Comparison of ENCODE assay signal across 9 mouse cellular contexts in genomic region chr10:63153563-63153962, GRCm38 (mm10). TPM values are rescaled to one million over a fixed set of nuclear protein-coding genes. Genes with fewer than 3 reads are reported as not detected.
DNase-seq lines count a peak whose midpoint lies in the region; ATAC-seq lines count a peak whose summit lies in the region.
"Had no signal": no experiment of that assay in that cellular context is flagged by ENCODE, and none has a peak within 500 bp of the region (broad histone marks: within the 10 kb centered on the region; RNA-seq: fewer than 3 reads in every experiment).

No protein-coding gene starts in this region.

- peak; percentile 45 for DNase-seq in neural tube, embryonic 10.5 days (ENCODE audit: extremely low spot score, low spot score)
- peak; percentile 85 for DNase-seq in adrenal gland, postnatal 25 days
- peak; percentile 52 for DNase-seq in embryonic facial prominence, embryonic 10.5 days (ENCODE audit: low spot score)
- DNase-seq in kidney, postnatal 10 days = peak; percentile 87
- peak; percentile 57 to 73 for DNase-seq in lung, adult 18-20 months
- peak; percentile 81 to 86 for DNase-seq in right cerebral cortex, adult 2 months (ENCODE audit: low spot score in 2 of 2)
- DNase-seq in yolk sac, embryonic 10.5 days (ENCODE audit: low spot score) = peak; percentile 17

- ATAC-seq in neural tube, embryonic 15.5 days (ENCODE audit: low FRiP score) = no peak

- no peaks in the 10 kb centered on the region for H3K27me3 ChIP-seq in neural tube, embryonic 15.5 days (replicated peaks)
- no peaks in the 10 kb centered on the region for H3K27me3 ChIP-seq in embryonic facial prominence, embryonic 10.5 days (replicated peaks; ENCODE audit: low read depth, poor library complexity, severe bottlenecking)
- H3K27me3 ChIP-seq: neural tube, embryonic 13.5 days had no signal

- no peaks in the 10 kb centered on the region for H3K36me3 ChIP-seq in neural tube, embryonic 15.5 days
- no peaks in the 10 kb centered on the region for H3K36me3 ChIP-seq in embryonic facial prominence, embryonic 10.5 days (replicated peaks)
- H3K36me3 ChIP-seq: neural tube, embryonic 13.5 days had no signal

- H3K9me3 ChIP-seq in neural tube, embryonic 15.5 days (replicated peaks) = no peaks in the 10 kb centered on the region
- H3K9me3 ChIP-seq in embryonic facial prominence, embryonic 10.5 days = no peaks in the 10 kb centered on the region
- H3K9me3 ChIP-seq: neural tube, embryonic 13.5 days had no signal

- WGBS in neural tube, embryonic 15.5 days = 36% methylated on average over 3 of the region's 3 CpGs
- 41% methylated on average over 3 of the region's 3 CpGs for WGBS in embryonic facial prominence, embryonic 10.5 days

- H3K9ac ChIP-seq in neural tube, embryonic 15.5 days (replicated peaks) = no peak overlapping the region
- H3K9ac ChIP-seq: neural tube, embryonic 13.5 days had no signal

- no peak overlapping the region for H3K27ac ChIP-seq in neural tube, embryonic 15.5 days (replicated peaks)
- no peak overlapping the region for H3K27ac ChIP-seq in embryonic facial prominence, embryonic 10.5 days (replicated peaks)
- H3K27ac ChIP-seq: neural tube, embryonic 13.5 days had no signal

- H3K4me3 ChIP-seq in neural tube, embryonic 15.5 days (replicated peaks) = no peak overlapping the region
- no peak overlapping the region for H3K4me3 ChIP-seq in embryonic facial prominence, embryonic 10.5 days
- H3K4me3 ChIP-seq: neural tube, embryonic 13.5 days had no signal

- H3K4me2 ChIP-seq in neural tube, embryonic 15.5 days = no peak overlapping the region
- H3K4me2 ChIP-seq: neural tube, embryonic 13.5 days had no signal

- no peaks in the 10 kb centered on the region for H3K4me1 ChIP-seq in neural tube, embryonic 15.5 days
- no peaks in the 10 kb centered on the region for H3K4me1 ChIP-seq in embryonic facial prominence, embryonic 10.5 days
- H3K4me1 ChIP-seq: neural tube, embryonic 13.5 days had no signal

RNA-seq across cellular contexts. Expression of gene Mypn, which starts 50.2 kb away (rescaled TPM):
- polyA plus RNA-seq in neural tube, embryonic 15.5 days (2015; fragmentation: Nextera tagmentation; extraction: Ambion mirVana) = 1.1 and 1.8 TPM in 2 replicates
- total RNA-seq in adrenal gland, postnatal 25 days (2021) = 0.33 and 0.39 TPM in 2 replicates
- polyA plus RNA-seq in embryonic facial prominence, embryonic 10.5 days (2016; fragmentation: Nextera tagmentation; extraction: Ambion mirVana) = 0.04 TPM in 1 of 2 replicates, not detected in the other

RNA-seq across cellular contexts. Expression of gene Atoh7, which starts 54.1 kb away (rescaled TPM):
- 2.7 and 3.8 TPM in 2 replicates for polyA plus RNA-seq in neural tube, embryonic 15.5 days (2015; fragmentation: Nextera tagmentation; extraction: Ambion mirVana)
- total RNA-seq in adrenal gland, postnatal 25 days (2021) = not detected in 2 replicates
- 0.26 and 0.29 TPM in 2 replicates for polyA plus RNA-seq in embryonic facial prominence, embryonic 10.5 days (2016; fragmentation: Nextera tagmentation; extraction: Ambion mirVana)

Comparison
In these comparisons a context has a peak if more than half of its experiments do, and no peak if none do; other contexts are left out.
1. DNase-seq: peak in every context shown above with its lines; median percentile 87 in kidney, postnatal 10 days; 85 in adrenal gland, postnatal 25 days; 84 in right cerebral cortex, adult 2 months; 65 in lung, adult 18-20 months; 52 in embryonic facial prominence, embryonic 10.5 days; 45 in neural tube, embryonic 10.5 days; 17 in yolk sac, embryonic 10.5 days.